Mouse (Mus musculus) erythroblast, embryonic 14.5 days (primary cell): ENCODE results near the gene Zfp169. TPM values are rescaled to one million over a fixed set of nuclear protein-coding genes. Genes with fewer than 3 reads are reported as not detected.

Source experiments
- H3K27me3 ChIP-seq: 2 replicates; pipeline ENCODE4 v1.6.1; 2012; ENCODE audit warnings: inconsistent platforms; ENCODE audit not compliant: control insufficient read depth
- H3K36me3 ChIP-seq: 2 replicates; pipeline ENCODE4 v1.6.1; 2012; ENCODE audit warnings: mild to moderate bottlenecking, inconsistent platforms; ENCODE audit not compliant: control insufficient read depth
- H3K4me1 ChIP-seq: 2 replicates; pipeline ENCODE4 v1.6.1; 2012; ENCODE audit warnings: inconsistent platforms; ENCODE audit not compliant: control insufficient read depth
- H3K4me3 ChIP-seq: replicated peaks from 2 replicates; pipeline ENCODE3; 2012; ENCODE audit warnings: moderate library complexity, mild to moderate bottlenecking, inconsistent platforms
- H3K9me3 ChIP-seq: 2 replicates; pipeline ENCODE4 v1.6.1; 2012; ENCODE audit warnings: low read length, inconsistent platforms, mixed read lengths; ENCODE audit not compliant: control insufficient read depth
- GATA1 ChIP-seq: IDR thresholded peaks from 2 replicates; pipeline ENCODE4 v1.6.1; 2012; ENCODE audit warnings: low read length, inconsistent platforms, mixed read lengths
- TAL1 ChIP-seq: IDR thresholded peaks from 3 replicates; pipeline ENCODE4 v1.6.1; 2012; ENCODE audit warnings: low read length, inconsistent platforms, mixed read lengths
- polyA plus RNA-seq: library from polyadenylated mRNA; stranded (reverse); fragments of >175 nt; gene quantifications from 2 replicates; pipeline ENCODE4 v1.2.3, GENCODE M21; 2012

Zfp169 gene
- polyA plus RNA-seq, 1 experiment = 0.01 TPM

- TF ChIP-seq TAL1 = no peak
- TF ChIP-seq GATA1 = no peak
These were observed 33.2 kb upstream of the Zfp169 start for GRCm38 (mm10) chr13:48546330-48546917.

GRCm38 (mm10) chr13:48545476-48546281 lies 32.4 kb upstream of the Zfp169 start:
- TF ChIP-seq GATA1 (no peak), TAL1 (no peak)
- Histone ChIP-seq H3K36me3 (peaks cover 12% of the 10 kb centered on the region), H3K4me3 (peak overlapping the region; percentile 99), H3K9me3 (no peaks in the 10 kb centered on the region), H3K4me1 (peaks cover 34% of the 10 kb centered on the region), H3K27me3 (no peaks in the 10 kb centered on the region)

More at GRCm38 (mm10) chr13:48546330-48546917, 33.2 kb upstream of the Zfp169 start:
- Histone ChIP-seq H3K9me3 (no peaks in the 10 kb centered on the region), H3K27me3 (no peaks in the 10 kb centered on the region), H3K36me3 (peaks cover 7% of the 10 kb centered on the region), H3K4me1 (peaks cover 31% of the 10 kb centered on the region), H3K4me3 (peak overlapping the region; percentile 99)

GRCm38 (mm10) chr13:48544867-48545266 lies 31.6 kb upstream of the Zfp169 start:
- Histone ChIP-seq H3K4me3 (peak overlapping the region; percentile 99), H3K36me3 (peaks cover 17% of the 10 kb centered on the region), H3K4me1 (peaks cover 36% of the 10 kb centered on the region), H3K9me3 (no peaks in the 10 kb centered on the region), H3K27me3 (no peaks in the 10 kb centered on the region)
- no peak for TF ChIP-seq TAL1
- no peak for TF ChIP-seq GATA1

GRCm38 (mm10) chr13:48544391-48544790 lies 31.1 kb upstream of the Zfp169 start:
- Histone ChIP-seq H3K36me3 (peaks cover 17% of the 10 kb centered on the region), H3K4me3 (peak overlapping the region; percentile 99), H3K9me3 (no peaks in the 10 kb centered on the region), H3K4me1 (peaks cover 36% of the 10 kb centered on the region), H3K27me3 (no peaks in the 10 kb centered on the region)
- TF ChIP-seq TAL1 (no peak), GATA1 (no peak)

GRCm38 (mm10) chr13:48540488-48540887 lies 27.2 kb upstream of the Zfp169 start:
- no peak for TF ChIP-seq TAL1
- TF ChIP-seq GATA1 = no peak
- no peaks in the 10 kb centered on the region for H3K9me3 ChIP-seq
- H3K4me1 ChIP-seq = peaks cover 29% of the 10 kb centered on the region

GRCm38 (mm10) chr13:48533441-48533840 lies 20.2 kb upstream of the Zfp169 start:
- H3K4me1 ChIP-seq = no peaks in the 10 kb centered on the region; the same call in 1 of the 2 replicates
- no peak for TF ChIP-seq TAL1
- no peak for TF ChIP-seq GATA1
- no peaks in the 10 kb centered on the region for H3K27me3 ChIP-seq
- no peaks in the 10 kb centered on the region for H3K9me3 ChIP-seq
- peaks cover 50% of the 10 kb centered on the region for H3K36me3 ChIP-seq
- H3K4me3 ChIP-seq = no peak overlapping the region

More at GRCm38 (mm10) chr13:48540488-48540887, 27.2 kb upstream of the Zfp169 start:
- Histone ChIP-seq H3K36me3 (peaks cover 53% of the 10 kb centered on the region), H3K4me3 (no peak overlapping the region), H3K27me3 (no peaks in the 10 kb centered on the region)

GRCm38 (mm10) chr13:48531448-48531847 lies 18.2 kb upstream of the Zfp169 start:
- no peaks in the 10 kb centered on the region for H3K27me3 ChIP-seq
- peaks cover 30% of the 10 kb centered on the region for H3K36me3 ChIP-seq
- H3K9me3 ChIP-seq = no peaks in the 10 kb centered on the region
- TF ChIP-seq TAL1 = no peak
- TF ChIP-seq GATA1 = no peak
- H3K4me1 ChIP-seq = no peaks in the 10 kb centered on the region; the same call in 1 of the 2 replicates
- no peak overlapping the region for H3K4me3 ChIP-seq

- Histone ChIP-seq H3K4me1 (no peaks in the 10 kb centered on the region; the same call in 1 of the 2 replicates), H3K4me3 (no peak overlapping the region), H3K9me3 (no peaks in the 10 kb centered on the region), H3K36me3 (peaks cover 24% of the 10 kb centered on the region), H3K27me3 (no peaks in the 10 kb centered on the region)
- TF ChIP-seq TAL1 (no peak), GATA1 (no peak)
These were observed 17.4 kb upstream of the Zfp169 start for GRCm38 (mm10) chr13:48530685-48531084.

- Histone ChIP-seq H3K36me3 (peaks cover 8% of the 10 kb centered on the region), H3K4me3 (no peak overlapping the region), H3K4me1 (no peaks in the 10 kb centered on the region; the same call in 1 of the 2 replicates), H3K9me3 (no peaks in the 10 kb centered on the region), H3K27me3 (peaks cover 3% of the 10 kb centered on the region; the same call in 1 of the 2 replicates)
- no peak for TF ChIP-seq GATA1
- TF ChIP-seq TAL1 = no peak
These were observed 15.8 kb upstream of the Zfp169 start for GRCm38 (mm10) chr13:48529028-48529427.
